29 mouse cellular contexts compared by ENCODE assay signal in genomic region chr10:3776761-3777160, GRCm38 (mm10).
"Had no signal": no experiment of that assay in that cellular context is flagged by ENCODE, and none has a peak within 500 bp of the region (broad histone marks: within the 10 kb centered on the region; RNA-seq: fewer than 3 reads in every experiment).

No protein-coding gene starts in this region.

- H3K4me2 ChIP-seq: heart, embryonic 11.5 days; heart, embryonic 13.5 days; heart, embryonic 15.5 days; hindbrain, embryonic 12.5 days; hindbrain, embryonic 14.5 days; kidney, embryonic 15.5 days; limb, embryonic 12.5 days; liver, embryonic 11.5 days; liver, embryonic 13.5 days; liver, embryonic 15.5 days had no signal

- H3K27ac ChIP-seq: gastrocnemius, adult 2 months; heart, embryonic 13.5 days; heart, embryonic 15.5 days; hindbrain, embryonic 10.5 days; hindbrain, embryonic 12.5 days; hindbrain, embryonic 14.5 days; kidney, embryonic 15.5 days; kidney, postnatal 0 days; layer of hippocampus, adult 2 months; left cerebral cortex, adult 2 months; limb, embryonic 10.5 days; limb, embryonic 12.5 days; liver, embryonic 13.5 days; liver, embryonic 15.5 days had no signal

- DNase-seq: gastrocnemius, adult 2 months; gastrocnemius, postnatal 10 days; gastrocnemius, postnatal 25 days; heart, adult 18-20 months; heart, postnatal 14 days; heart, postnatal 4 days; kidney, adult 11 months; kidney, adult 2 months; kidney, adult 9 months; kidney, postnatal 14 days; kidney, postnatal 36 days; liver; liver, embryonic 13.5 days had no signal

- H3K4me1 ChIP-seq: heart, embryonic 13.5 days; heart, embryonic 15.5 days; hindbrain, embryonic 10.5 days; hindbrain, embryonic 12.5 days; limb, embryonic 10.5 days; limb, embryonic 12.5 days; liver, embryonic 13.5 days; liver, embryonic 15.5 days had no signal

- ATAC-seq: hindbrain, embryonic 16.5 days; inflammation-experienced regulatory T-cells, adult 6 months had no signal

- H3K36me3 ChIP-seq: heart, embryonic 15.5 days; hindbrain, embryonic 12.5 days; limb, embryonic 10.5 days; liver, embryonic 13.5 days; liver, embryonic 15.5 days had no signal

- H3K9me3 ChIP-seq: heart, embryonic 13.5 days; heart, embryonic 15.5 days; hindbrain, embryonic 12.5 days; kidney, embryonic 15.5 days; limb, embryonic 10.5 days; limb, embryonic 12.5 days; liver, embryonic 13.5 days; liver, embryonic 15.5 days had no signal

- H3K4me3 ChIP-seq: gastrocnemius, adult 2 months; heart, embryonic 13.5 days; heart, embryonic 15.5 days; hindbrain, embryonic 10.5 days; hindbrain, embryonic 12.5 days; kidney, embryonic 15.5 days; layer of hippocampus, adult 2 months; left cerebral cortex, adult 2 months; limb, embryonic 10.5 days; limb, embryonic 12.5 days; liver, embryonic 13.5 days; liver, embryonic 15.5 days had no signal

- H3K9ac ChIP-seq: heart, embryonic 13.5 days; heart, embryonic 15.5 days; hindbrain, embryonic 12.5 days; hindbrain, embryonic 14.5 days; kidney, embryonic 15.5 days; limb, embryonic 12.5 days; liver, embryonic 13.5 days; liver, embryonic 15.5 days had no signal

- H3K27me3 ChIP-seq: heart, embryonic 13.5 days; heart, embryonic 15.5 days; hindbrain, embryonic 12.5 days; kidney, embryonic 15.5 days; limb, embryonic 12.5 days; liver, embryonic 13.5 days; liver, embryonic 15.5 days had no signal
